Mouse (Mus musculus) MEL (cell line): ENCODE measurements around the gene Gm11983. TPM values are rescaled to one million over a fixed set of nuclear protein-coding genes. Genes with fewer than 3 reads are reported as not detected.

Source experiments
- DNase-seq: peaks from one replicate; pipeline ENCODE4 v3.0.0; 2011; ENCODE audit warnings: low read depth, low spot score
- H3K27ac ChIP-seq: 2 replicates; pipeline ENCODE4 v1.5.1; 2012; ENCODE audit warnings: low read depth, mild to moderate bottlenecking, control low read depth, low read length, moderate library complexity; ENCODE audit not compliant: control insufficient read depth
- H3K27me3 ChIP-seq, 2 experiments: fragments of 150-350 bp in 1 of 2; sonication (generic) in 1 of 2; 2 replicates each; pipeline ENCODE4 v1.6.1; 2012; ENCODE audit warnings: low read length in 2 of 2, mild to moderate bottlenecking in 2 of 2, improper control_type of control experiment in 1 of 2, moderate library complexity in 1 of 2; ENCODE audit not compliant: insufficient read depth in 2 of 2, control insufficient read depth in 1 of 2
- H3K36me3 ChIP-seq, 2 experiments: 2 replicates each; pipeline ENCODE4 v1.6.1; 2012 to 2014; ENCODE audit warnings: low read length in 2 of 2, improper control_type of control experiment in 1 of 2, inconsistent platforms in 1 of 2, mild to moderate bottlenecking in 1 of 2; ENCODE audit not compliant: insufficient read depth in 2 of 2, control insufficient read depth in 1 of 2
- H3K4me1 ChIP-seq, 2 experiments: fragments of 150-350 bp in 1 of 2; sonication (generic) in 1 of 2; 2 replicates each; pipeline ENCODE4 v1.6.1; 2012; ENCODE audit warnings: low read length in 2 of 2, improper control_type of control experiment in 1 of 2, mild to moderate bottlenecking in 1 of 2; ENCODE audit not compliant: insufficient read depth in 2 of 2, control insufficient read depth in 1 of 2
- H3K4me3 ChIP-seq, 2 experiments: fragments of 150-350 bp in 1 of 2; sonication (generic) in 1 of 2; 2 replicates each; pipeline ENCODE4 v1.5.1; 2012; ENCODE audit warnings: low read depth in 2 of 2, low read length in 2 of 2, mild to moderate bottlenecking in 2 of 2, moderate library complexity in 2 of 2, control low read depth in 1 of 2, improper control_type of control experiment in 1 of 2; ENCODE audit not compliant: control insufficient read depth in 1 of 2, insufficient read depth in 1 of 2
- H3K79me2 ChIP-seq: 2 replicates; pipeline ENCODE4 v1.6.1; 2012; ENCODE audit warnings: mild to moderate bottlenecking, low read length, moderate library complexity; ENCODE audit not compliant: control insufficient read depth, poor library complexity, insufficient read depth
- H3K9ac ChIP-seq: 2 replicates; pipeline ENCODE4 v1.6.1; 2012; ENCODE audit warnings: low read depth, mild to moderate bottlenecking, control low read depth, low read length, moderate library complexity; ENCODE audit not compliant: control insufficient read depth, poor library complexity, severe bottlenecking
- H3K9me3 ChIP-seq: fragments of 150-350 bp; sonication (generic); replicated peaks from 2 replicates; pipeline ENCODE4 v1.6.1; 2012; ENCODE audit warnings: mild to moderate bottlenecking, low read length, improper control_type of control experiment, moderate library complexity; ENCODE audit not compliant: insufficient read depth
- E2F4 ChIP-seq: IDR thresholded peaks from 2 replicates; pipeline ENCODE4 v1.6.1; 2011; ENCODE audit warnings: low read depth, low read length, improper control_type of control experiment, borderline replicate concordance
- ELF1 ChIP-seq: IDR thresholded peaks from 2 replicates; pipeline ENCODE4 v1.6.1; 2014; ENCODE audit warnings: low read depth, mild to moderate bottlenecking, inconsistent platforms, low read length, improper control_type of control experiment, moderate library complexity
- ETS1 ChIP-seq: IDR thresholded peaks from 2 replicates; pipeline ENCODE4 v1.6.1; 2012; ENCODE audit warnings: low read depth, mild to moderate bottlenecking, inconsistent platforms, low read length, improper control_type of control experiment, moderate library complexity
- GABPA ChIP-seq: IDR thresholded peaks from 2 replicates; pipeline ENCODE4 v1.6.1; 2012; ENCODE audit warnings: low read depth, mild to moderate bottlenecking, inconsistent platforms, low read length, improper control_type of control experiment, moderate library complexity
- GATA1 ChIP-seq: IDR thresholded peaks from 2 replicates; pipeline ENCODE4 v1.6.1; 2011; ENCODE audit warnings: low read depth, low read length, improper control_type of control experiment
- HCFC1 ChIP-seq: IDR thresholded peaks from 2 replicates; pipeline ENCODE4 v1.6.1; 2012; ENCODE audit warnings: low read depth, mild to moderate bottlenecking, inconsistent platforms, low read length, improper control_type of control experiment, moderate library complexity
- JUND ChIP-seq: IDR thresholded peaks from 2 replicates; pipeline ENCODE4 v1.6.1; 2011; ENCODE audit warnings: low read depth, mild to moderate bottlenecking, improper control_type of control experiment, low read length
- MAX ChIP-seq: IDR thresholded peaks from 2 replicates; pipeline ENCODE4 v1.6.1; 2011; ENCODE audit warnings: low read length, improper control_type of control experiment
- MEF2A ChIP-seq: IDR thresholded peaks from 2 replicates; pipeline ENCODE4 v1.6.1; 2014; ENCODE audit warnings: low read depth, mild to moderate bottlenecking, inconsistent platforms, low read length, improper control_type of control experiment; ENCODE audit not compliant: poor library complexity, insufficient replicate concordance, severe bottlenecking; ENCODE audit errors: extremely low read depth
- MXI1 ChIP-seq: IDR thresholded peaks from 2 replicates; pipeline ENCODE4 v1.6.1; 2011; ENCODE audit warnings: mild to moderate bottlenecking, low read depth, low read length, improper control_type of control experiment
- MYB ChIP-seq: IDR thresholded peaks from 2 replicates; pipeline ENCODE4 v1.6.1; 2011; ENCODE audit warnings: mild to moderate bottlenecking, low read depth, low read length, improper control_type of control experiment
- NELFE ChIP-seq: IDR thresholded peaks from 2 replicates; pipeline ENCODE4 v1.6.1; 2011; ENCODE audit warnings: low read depth, low read length, improper control_type of control experiment
- POLR2AphosphoS2 ChIP-seq: IDR thresholded peaks from 2 replicates; pipeline ENCODE4 v1.6.1; 2011; ENCODE audit warnings: low read length, improper control_type of control experiment
- RAD21 ChIP-seq: IDR thresholded peaks from 2 replicates; pipeline ENCODE4 v1.6.1; 2011; ENCODE audit warnings: mild to moderate bottlenecking, low read depth, low read length, improper control_type of control experiment
- SMC3 ChIP-seq: IDR thresholded peaks from 2 replicates; pipeline ENCODE4 v1.6.1; 2011; ENCODE audit warnings: low read depth, low read length, improper control_type of control experiment
- TCF12 ChIP-seq: IDR thresholded peaks from 2 replicates; pipeline ENCODE4 v1.6.1; 2014; ENCODE audit warnings: low read depth, mild to moderate bottlenecking, inconsistent platforms, low read length, improper control_type of control experiment, moderate library complexity
- USF1 ChIP-seq: IDR thresholded peaks from 2 replicates; pipeline ENCODE4 v1.6.1; 2014; ENCODE audit warnings: low read depth, mild to moderate bottlenecking, inconsistent platforms, low read length, improper control_type of control experiment, moderate library complexity
- USF2 ChIP-seq, 2 experiments: IDR thresholded peaks; 2 replicates each; pipeline ENCODE4 v1.6.1; 2011 to 2012; ENCODE audit warnings: improper control_type of control experiment in 2 of 2, low read length in 2 of 2, borderline replicate concordance in 1 of 2, inconsistent platforms in 1 of 2, low read depth in 1 of 2, mild to moderate bottlenecking in 1 of 2; ENCODE audit not compliant: insufficient read depth in 1 of 2
- ZC3H11A ChIP-seq: IDR thresholded peaks from 2 replicates; pipeline ENCODE4 v1.6.1; 2012; ENCODE audit warnings: low read depth, mild to moderate bottlenecking, inconsistent platforms, low read length, improper control_type of control experiment
- ZKSCAN1 ChIP-seq: IDR thresholded peaks from 2 replicates; pipeline ENCODE4 v1.6.1; 2012; ENCODE audit warnings: low read depth, mild to moderate bottlenecking, inconsistent platforms, low read length, improper control_type of control experiment, moderate library complexity
- ZMIZ1 ChIP-seq: IDR thresholded peaks from 2 replicates; pipeline ENCODE4 v1.6.1; 2012; ENCODE audit warnings: low read depth, mild to moderate bottlenecking, inconsistent platforms, low read length, improper control_type of control experiment, moderate library complexity
- ZNF384 ChIP-seq: IDR thresholded peaks from 2 replicates; pipeline ENCODE4 v1.6.1; 2012; ENCODE audit warnings: low read depth, mild to moderate bottlenecking, inconsistent platforms, low read length, improper control_type of control experiment
- polyA plus RNA-seq, 2 experiments: library from polyadenylated mRNA; stranded (reverse) in 1 of 2; unstranded in 1 of 2; fragments of >175 nt in 1 of 2; fragments of >200 nt in 1 of 2; gene quantifications; 2 replicates each; pipeline versions ENCODE4 v1.2.1 to v1.2.4; 2012; ENCODE audit warnings: low replicate concordance in 2 of 2, low read depth in 1 of 2; ENCODE audit not compliant: insufficient read length in 2 of 2, insufficient read depth in 1 of 2, missing spikeins in 1 of 2
- total RNA-seq: library from RNA; depleted of rRNA; stranded (reverse); fragments of 300-350 nt; gene quantifications from 2 replicates; pipeline ENCODE4 v1.2.3, GENCODE M21; 2012

Gm11983 gene
- total and polyA plus RNA-seq, 3 experiments: not detected

DNA sequence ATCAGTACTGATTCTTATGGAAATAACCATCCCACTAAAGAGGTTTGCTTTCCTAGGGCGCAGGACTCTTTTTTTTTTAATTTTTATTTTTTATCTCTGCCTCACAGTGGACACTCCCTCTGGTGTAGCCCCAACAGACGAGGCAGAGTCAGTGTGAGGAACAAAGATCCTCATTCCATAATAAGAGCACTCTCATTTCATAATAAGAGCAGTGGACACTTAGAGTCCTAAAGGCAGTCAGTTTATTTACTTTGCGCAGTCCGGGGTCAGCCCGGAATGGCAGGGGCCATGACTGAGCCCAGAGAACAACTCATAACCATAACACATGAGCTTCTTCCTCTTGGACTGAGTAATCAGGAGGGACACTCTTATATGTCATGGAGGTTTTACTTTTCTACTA is 9.3 kb downstream of the Gm11983 start:
- Histone ChIP-seq H3K27ac (no peak overlapping the region), H3K9ac (no peak overlapping the region), H3K4me1 (no peaks in the 10 kb centered on the region), H3K9me3 (no peaks in the 10 kb centered on the region), H3K36me3 (no peaks in the 10 kb centered on the region), H3K79me2 (no peaks in the 10 kb centered on the region), H3K27me3 (no peaks in the 10 kb centered on the region), H3K4me3 (no peak overlapping the region)
- no peak for DNase-seq
- TF ChIP-seq NELFE (no peak), POLR2AphosphoS2 (no peak), ETS1 (no peak), ZC3H11A (no peak), USF1 (no peak), MAX (no peak), ZKSCAN1 (no peak), MEF2A (no peak), HCFC1 (no peak), ELF1 (no peak), JUND (no peak), USF2 (IDR thresholded peaks at IDR 0.05; ENCODE audit: borderline replicate concordance in 1 of 2, insufficient read depth in 1 of 2, low read depth in 1 of 2, low read length in 2 of 2) (no peak), MYB (no peak)

DNA sequence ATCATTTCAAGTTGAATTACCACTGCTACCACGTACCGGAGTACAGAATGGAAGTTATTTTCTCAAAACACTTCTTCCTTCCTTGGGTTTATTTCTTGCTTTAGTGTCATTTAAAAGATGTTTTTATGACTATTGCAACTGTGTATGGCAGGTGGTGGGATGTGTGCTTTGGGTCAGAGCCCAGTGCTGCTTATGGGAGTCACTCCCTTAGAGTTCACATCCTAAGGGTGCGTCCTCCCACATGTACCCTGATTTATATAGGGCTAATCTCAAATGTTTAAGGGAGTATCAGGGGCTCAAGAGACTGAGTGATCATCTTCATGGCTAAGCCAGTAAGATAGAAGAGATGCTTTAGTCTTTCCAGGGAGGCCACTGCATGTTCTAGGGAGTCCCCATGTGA is 11.3 kb downstream of the Gm11983 start:
- Histone ChIP-seq H3K9ac (no peak overlapping the region), H3K36me3 (no peaks in the 10 kb centered on the region), H3K79me2 (no peaks in the 10 kb centered on the region), H3K4me3 (no peak overlapping the region), H3K4me1 (no peaks in the 10 kb centered on the region), H3K27me3 (no peaks in the 10 kb centered on the region), H3K9me3 (no peaks in the 10 kb centered on the region), H3K27ac (no peak overlapping the region)
- no peak for DNase-seq
- TF ChIP-seq SMC3 (no peak), GABPA (no peak), ZMIZ1 (no peak), HCFC1 (no peak), JUND (no peak), RAD21 (no peak), POLR2AphosphoS2 (no peak), ZNF384 (no peak), MXI1 (no peak), MYB (no peak), USF1 (no peak), TCF12 (no peak), MEF2A (no peak), GATA1 (no peak), ZC3H11A (no peak), ETS1 (no peak), E2F4 (no peak)
